Comparison of ENCODE assay signal across 8 mouse cellular contexts in genomic region chr2:33544203-33544762, GRCm38 (mm10).
DNase-seq lines count a peak whose midpoint lies in the region; ATAC-seq and TF ChIP-seq lines count a peak whose summit lies in the region.

No protein-coding gene starts in this region.

- no peak for ATAC-seq in heart, embryonic 14.5 days (ENCODE audit: insufficient number of reproducible peaks, insufficient read depth, low FRiP score, low read depth)
- ATAC-seq in limb, embryonic 13.5 days (ENCODE audit: low FRiP score, low read depth), result peak; percentile 33
- ATAC-seq in neural tube, embryonic 14.5 days (ENCODE audit: low read depth), result peak; percentile 18

- whole genome bisulfite sequencing in cerebellum, adult 2 months, result 3% methylated on average over 39 of the region's 43 CpGs
- 1% methylated on average over 37 of the region's 43 CpGs for WGBS in heart, embryonic 14.5 days
- under 1% methylated on average over 35 of the region's 43 CpGs for WGBS in limb, embryonic 13.5 days
- WGBS in neural tube, embryonic 14.5 days, result under 1% methylated on average over 38 of the region's 43 CpGs

- H3K9ac ChIP-seq in heart, embryonic 14.5 days (ENCODE audit: low read length), result peak overlapping the region; percentile 61
- H3K9ac ChIP-seq in limb, embryonic 13.5 days, result peak overlapping the region; percentile 65
- H3K9ac ChIP-seq in neural tube, embryonic 14.5 days (replicated peaks; ENCODE audit: low read depth, low read length), result peak overlapping the region; percentile 69

- H3K9me3 ChIP-seq in heart, embryonic 14.5 days (ENCODE audit: control insufficient read depth, low read length), result 0 out of 2 replicates have a peak, but pooled peaks cover 3% of the 10 kb centered on the region
- H3K9me3 ChIP-seq in limb, embryonic 13.5 days, result no peaks in the 10 kb centered on the region
- no peaks in the 10 kb centered on the region for H3K9me3 ChIP-seq in neural tube, embryonic 14.5 days (ENCODE audit: control insufficient read depth, low read length)

- no peak for TF ChIP-seq CTCF in cerebellum, adult 2 months (IDR thresholded peaks at IDR 0.05; ENCODE audit: borderline replicate concordance, insufficient read depth, low read depth, low read length)

- H3K4me1 ChIP-seq in cerebellum, adult 2 months (ENCODE audit: control insufficient read depth, insufficient read depth, low read length), result peaks cover 24% of the 10 kb centered on the region
- peaks cover 5 to 9% of the 10 kb centered on the region in 2 experiments for H3K4me1 ChIP-seq in heart, embryonic 14.5 days (ENCODE audit: control insufficient read depth in 2 of 2, insufficient read depth in 2 of 2, low read length in 2 of 2)
- peaks cover 45% of the 10 kb centered on the region for H3K4me1 ChIP-seq in limb, embryonic 13.5 days
- H3K4me1 ChIP-seq in neural tube, embryonic 14.5 days (ENCODE audit: control insufficient read depth, insufficient read depth, low read length), result peaks cover 29% of the 10 kb centered on the region

- no peak for TF ChIP-seq POLR2A in cerebellum, adult 2 months (IDR thresholded peaks at IDR 0.05; ENCODE audit: borderline replicate concordance, insufficient read depth, low read length)

- peak; percentile 7 for DNase-seq in kidney, adult 18-20 months
- no peak for DNase-seq in kidney, adult 11 months
- DNase-seq in cerebellum, adult 2 months, result peak; percentile 39 to 63
- no peak for DNase-seq in MN1 (ENCODE audit: low spot score)
- DNase-seq in ovary, postnatal 36 days (ENCODE audit: low spot score), result no peak

- H3K4me2 ChIP-seq in heart, embryonic 14.5 days (ENCODE audit: low read length), result peak overlapping the region; percentile 92
- peak overlapping the region; percentile 94 for H3K4me2 ChIP-seq in limb, embryonic 13.5 days (replicated peaks)
- peak overlapping the region; percentile 85 for H3K4me2 ChIP-seq in neural tube, embryonic 14.5 days (ENCODE audit: low read depth, low read length)

- no peaks in the 10 kb centered on the region for H3K36me3 ChIP-seq in heart, embryonic 14.5 days (ENCODE audit: control insufficient read depth, insufficient read depth, low read length)
- H3K36me3 ChIP-seq in limb, embryonic 13.5 days, result no peaks in the 10 kb centered on the region
- H3K36me3 ChIP-seq in neural tube, embryonic 14.5 days (ENCODE audit: control insufficient read depth, insufficient read depth, low read length), result no peaks in the 10 kb centered on the region

- H3K4me3 ChIP-seq in cerebellum, adult 2 months (replicated peaks; ENCODE audit: insufficient read depth, low read depth, low read length), result peak overlapping the region; percentile 56
- peak overlapping the region; percentile 43 to 46 for H3K4me3 ChIP-seq in heart, embryonic 14.5 days (ENCODE audit: control insufficient read depth in 1 of 2, insufficient read depth in 1 of 2, low read depth in 1 of 2, low read length in 2 of 2)
- H3K4me3 ChIP-seq in limb, embryonic 13.5 days, result peak overlapping the region; percentile 48
- H3K4me3 ChIP-seq in neural tube, embryonic 14.5 days (ENCODE audit: low read depth, low read length), result peak overlapping the region; percentile 39

- no peaks in the 10 kb centered on the region for H3K27me3 ChIP-seq in cerebellum, adult 2 months (ENCODE audit: control insufficient read depth, insufficient read depth, low read length)
- peaks cover 70% of the 10 kb centered on the region for H3K27me3 ChIP-seq in heart, embryonic 14.5 days (ENCODE audit: control insufficient read depth, insufficient read depth, low read length)
- H3K27me3 ChIP-seq in limb, embryonic 13.5 days, result peaks cover 62% of the 10 kb centered on the region
- H3K27me3 ChIP-seq in neural tube, embryonic 14.5 days (ENCODE audit: control insufficient read depth, insufficient read depth, low read length), result no peaks in the 10 kb centered on the region

- H3K27ac ChIP-seq in cerebellum, adult 2 months (ENCODE audit: insufficient read depth, low read length), result 0 out of 2 replicates have a peak overlapping the region, but pooled peaks have one; percentile 56
- H3K27ac ChIP-seq in heart, embryonic 14.5 days (replicated peaks in 1 of 2; ENCODE audit: control insufficient read depth in 1 of 2, insufficient read depth in 1 of 2, low read depth in 2 of 2, low read length in 2 of 2), result no peak overlapping the region
- peak overlapping the region; percentile 33; the same call in 1 of the 2 replicates for H3K27ac ChIP-seq in limb, embryonic 13.5 days
- H3K27ac ChIP-seq in neural tube, embryonic 14.5 days (ENCODE audit: low read depth, low read length), result peak overlapping the region; percentile 92

Comparison
In these comparisons a context has a peak if more than half of its experiments do, and no peak if none do; other contexts are left out.
1. DNase-seq: peak in kidney, adult 18-20 months (single experiment) and cerebellum, adult 2 months (2 of 2); none in kidney, adult 11 months (single experiment), MN1 (single experiment) and ovary, postnatal 36 days (single experiment).
2. H3K27ac ChIP-seq: peak in cerebellum, adult 2 months (single experiment), limb, embryonic 13.5 days (single experiment) and neural tube, embryonic 14.5 days (single experiment); none in heart, embryonic 14.5 days (0 of 2).
3. Peak in every context shown above with its lines, with median percentiles within 50 percentile points of each other: H3K4me3 ChIP-seq, H3K4me2 ChIP-seq and H3K9ac ChIP-seq.